20 mouse cellular contexts compared by ENCODE assay signal in the genomic region with DNA sequence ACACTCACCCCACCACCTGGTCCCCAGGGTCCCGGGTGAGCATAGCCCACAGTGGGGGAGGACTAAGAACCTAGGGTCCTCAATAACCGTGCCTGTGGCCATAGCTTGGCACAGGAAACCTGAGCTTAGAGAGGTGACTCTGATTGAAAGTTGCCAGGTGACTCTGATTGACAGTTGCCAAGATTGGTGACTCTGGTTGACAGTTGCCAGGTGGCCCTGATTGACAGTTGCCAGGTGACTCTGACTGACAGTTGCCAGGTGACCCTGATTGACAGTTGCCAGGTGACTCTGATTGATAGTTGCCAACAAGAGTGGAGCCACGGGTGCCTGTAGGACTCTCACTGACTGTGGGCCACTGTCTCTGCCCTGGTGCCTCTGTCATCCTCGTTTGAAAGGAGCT.
DNase-seq lines count a peak whose midpoint lies in the region; ATAC-seq and TF ChIP-seq lines count a peak whose summit lies in the region.
"Had no signal": no experiment of that assay in that cellular context is flagged by ENCODE, and none has a peak within 500 bp of the region (broad histone marks: within the 10 kb centered on the region; RNA-seq: fewer than 3 reads in every experiment).

No protein-coding gene starts in this region.

- ATAC-seq in midbrain, embryonic 11.5 days (ENCODE audit: low FRiP score) = peak; percentile 19; the same call in 1 of the 2 replicates
- no peak for ATAC-seq in midbrain, postnatal 0 days (ENCODE audit: low FRiP score)
- no peak for ATAC-seq in midbrain, embryonic 14.5 days (ENCODE audit: low FRiP score, low TSS enrichment)
- ATAC-seq: activated CD4-positive, CD25-positive, alpha-beta regulatory T cell, adult 4 months; forebrain, embryonic 14.5 days; Patski had no signal

- intact Hi-C loops in gastrocnemius, adult 2 months (cut with DNase I) = no loop called here

- no peaks in the 10 kb centered on the region for H3K4me1 ChIP-seq in midbrain, embryonic 11.5 days (ENCODE audit: control insufficient read depth, insufficient read depth, low read length)
- H3K4me1 ChIP-seq in midbrain, postnatal 0 days (ENCODE audit: insufficient read depth, low read length) = no peaks in the 10 kb centered on the region
- H3K4me1 ChIP-seq in midbrain, embryonic 14.5 days (ENCODE audit: control insufficient read depth, insufficient read depth, low read length) = peaks cover 16% of the 10 kb centered on the region; the same call in 1 of the 2 replicates
- H3K4me1 ChIP-seq: embryonic facial prominence, embryonic 15.5 days; heart, embryonic 12.5 days had no signal

- H3K4me2 ChIP-seq in midbrain, embryonic 11.5 days = no peak overlapping the region
- H3K4me2 ChIP-seq in midbrain, postnatal 0 days (ENCODE audit: low read depth, low read length, poor library complexity, severe bottlenecking) = no peak overlapping the region
- no peak overlapping the region for H3K4me2 ChIP-seq in midbrain, embryonic 14.5 days (ENCODE audit: low read length)
- H3K4me2 ChIP-seq: embryonic facial prominence, embryonic 15.5 days; heart, embryonic 12.5 days; hindbrain, embryonic 14.5 days had no signal

- H3K9me3 ChIP-seq in midbrain, embryonic 11.5 days (ENCODE audit: control insufficient read depth, low read length) = no peaks in the 10 kb centered on the region
- no peaks in the 10 kb centered on the region for H3K9me3 ChIP-seq in midbrain, postnatal 0 days (ENCODE audit: low read length)
- H3K9me3 ChIP-seq in midbrain, embryonic 14.5 days (ENCODE audit: control insufficient read depth, low read length) = no peaks in the 10 kb centered on the region
- H3K9me3 ChIP-seq: embryonic facial prominence, embryonic 15.5 days; hindbrain, embryonic 10.5 days had no signal

- WGBS in midbrain, embryonic 11.5 days = 86% methylated on average over 4 of the region's 4 CpGs
- 80% methylated on average over 4 of the region's 4 CpGs for WGBS in midbrain, postnatal 0 days
- WGBS in midbrain, embryonic 14.5 days = 84% methylated on average over 4 of the region's 4 CpGs

- no peak overlapping the region for H3K4me3 ChIP-seq in gastrocnemius, adult 2 months
- H3K4me3 ChIP-seq in midbrain, embryonic 11.5 days (ENCODE audit: low read depth, low read length) = no peak overlapping the region
- no peak overlapping the region for H3K4me3 ChIP-seq in midbrain, postnatal 0 days (ENCODE audit: low read depth, low read length)
- no peak overlapping the region for H3K4me3 ChIP-seq in midbrain, embryonic 14.5 days (replicated peaks; ENCODE audit: low read depth, low read length)
- H3K4me3 ChIP-seq: embryonic facial prominence, embryonic 15.5 days; erythroblast, embryonic 14.5 days; forebrain, embryonic 10.5 days; heart, embryonic 12.5 days; hindbrain, embryonic 10.5 days had no signal

- no peak for TF ChIP-seq CTCF in gastrocnemius, adult 2 months (IDR thresholded peaks at IDR 0.05)
- no peak for TF ChIP-seq CTCF in midbrain, postnatal 0 days (IDR thresholded peaks at IDR 0.05)

- H3K9ac ChIP-seq in midbrain, embryonic 11.5 days (ENCODE audit: low read length) = no peak overlapping the region
- no peak overlapping the region for H3K9ac ChIP-seq in midbrain, postnatal 0 days (replicated peaks; ENCODE audit: low read length, poor library complexity, severe bottlenecking)
- no peak overlapping the region for H3K9ac ChIP-seq in midbrain, embryonic 14.5 days (replicated peaks; ENCODE audit: low read length)
- H3K9ac ChIP-seq: embryonic facial prominence, embryonic 15.5 days; heart, embryonic 12.5 days; hindbrain, embryonic 14.5 days had no signal

- H3K27ac ChIP-seq in gastrocnemius, adult 2 months = no peak overlapping the region
- H3K27ac ChIP-seq in midbrain, embryonic 11.5 days (ENCODE audit: low read depth, low read length) = no peak overlapping the region
- no peak overlapping the region for H3K27ac ChIP-seq in midbrain, postnatal 0 days (ENCODE audit: low read depth, low read length)
- H3K27ac ChIP-seq in midbrain, embryonic 14.5 days (replicated peaks; ENCODE audit: low read depth, low read length) = peak overlapping the region; percentile 57; the same call in 1 of the 2 replicates
- H3K27ac ChIP-seq: embryonic facial prominence, embryonic 15.5 days; forebrain, embryonic 10.5 days; hindbrain, embryonic 10.5 days; hindbrain, embryonic 14.5 days had no signal

- peak; percentile 66 for DNase-seq in gastrocnemius, adult 2 months
- DNase-seq in gastrocnemius, postnatal 10 days = no peak
- DNase-seq in midbrain, embryonic 11.5 days (ENCODE audit: low spot score, missing footprints) = peak; percentile 60
- DNase-seq in midbrain, postnatal 0 days (ENCODE audit: low spot score) = no peak
- no peak for DNase-seq in midbrain, embryonic 14.5 days
- DNase-seq in urinary bladder, postnatal 4 days (ENCODE audit: low spot score in 2 of 2) = no peak
- DNase-seq: adrenal gland, postnatal 25 days; cerebellum, adult 18-20 months; cerebellum, adult 9-11 months; cerebellum, postnatal 36 days had no signal

- no peaks in the 10 kb centered on the region for H3K27me3 ChIP-seq in midbrain, embryonic 11.5 days (ENCODE audit: control insufficient read depth, insufficient read depth, low read length)
- no peaks in the 10 kb centered on the region for H3K27me3 ChIP-seq in midbrain, postnatal 0 days (ENCODE audit: insufficient read depth, low read length)
- no peaks in the 10 kb centered on the region for H3K27me3 ChIP-seq in midbrain, embryonic 14.5 days (ENCODE audit: control insufficient read depth, insufficient read depth, low read length)
- H3K27me3 ChIP-seq: CH12.LX; heart, embryonic 12.5 days had no signal

- no peaks in the 10 kb centered on the region for H3K36me3 ChIP-seq in midbrain, embryonic 11.5 days (ENCODE audit: control insufficient read depth, insufficient read depth, low read length)
- no peaks in the 10 kb centered on the region for H3K36me3 ChIP-seq in midbrain, postnatal 0 days (ENCODE audit: insufficient read depth, low read length)
- H3K36me3 ChIP-seq in midbrain, embryonic 14.5 days (ENCODE audit: control insufficient read depth, insufficient read depth, low read length) = no peaks in the 10 kb centered on the region
- H3K36me3 ChIP-seq: embryonic facial prominence, embryonic 15.5 days; forebrain, embryonic 10.5 days; heart, embryonic 12.5 days; hindbrain, embryonic 10.5 days had no signal

Comparison
In these comparisons a context has a peak if more than half of its experiments do, and no peak if none do; other contexts are left out.
1. DNase-seq: peak in gastrocnemius, adult 2 months (single experiment) and midbrain, embryonic 11.5 days (single experiment); none in gastrocnemius, postnatal 10 days (single experiment), midbrain, postnatal 0 days (single experiment), midbrain, embryonic 14.5 days (single experiment) and urinary bladder, postnatal 4 days (0 of 2).